Mouse (Mus musculus): ENCODE measurements around the gene Trim67.

- TF ChIP-seq CTCF (IDR thresholded peaks at IDR 0.05; ENCODE audit: low read depth) (no peak), EP300 (optimal IDR thresholded peaks at IDR 0.05) (no peak)
Measured at GRCm38 (mm10) chr8:124805990-124806389, 13.1 kb downstream of the Trim67 start.
